Mouse (Mus musculus) NIH3T3 (cell line): ENCODE measurements at regions not wholly inside any gene's neighbourhood (a gene's known extent, or its start where the extent isn't known, plus 50 kb on each side); places are given as distances from the start of the nearest gene placed in this dataset.
"Not testable (repeated sequence)": the region's sequence is repeated elsewhere in the genome, so short reads cannot be mapped to it uniquely, and the experiment has no call there.

Source experiments
- DNase-seq: peaks from one replicate; pipeline ENCODE4 v3.0.0-alpha.2; 2012; ENCODE audit warnings: low read depth

DNA sequence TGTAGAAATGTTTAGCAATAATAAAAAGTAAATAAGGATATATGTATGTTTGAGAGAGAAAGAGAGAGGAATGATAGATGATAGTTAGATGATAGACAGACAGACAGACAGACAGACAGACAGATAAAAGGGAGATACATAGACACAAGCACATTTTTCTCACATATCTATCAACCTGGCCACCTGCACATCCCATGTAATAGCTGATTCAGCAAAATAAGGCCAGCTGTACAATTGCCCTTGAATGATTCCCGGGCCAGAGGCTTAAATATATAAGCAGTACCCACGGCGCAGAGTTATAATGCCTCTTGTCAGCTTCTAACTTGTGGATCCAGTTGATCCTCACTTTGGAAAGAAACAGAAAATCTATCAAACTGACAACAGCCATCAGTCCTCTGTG lies 178.5 kb downstream of the Tmem114 start:
- DNase-seq = no peak

DNA sequence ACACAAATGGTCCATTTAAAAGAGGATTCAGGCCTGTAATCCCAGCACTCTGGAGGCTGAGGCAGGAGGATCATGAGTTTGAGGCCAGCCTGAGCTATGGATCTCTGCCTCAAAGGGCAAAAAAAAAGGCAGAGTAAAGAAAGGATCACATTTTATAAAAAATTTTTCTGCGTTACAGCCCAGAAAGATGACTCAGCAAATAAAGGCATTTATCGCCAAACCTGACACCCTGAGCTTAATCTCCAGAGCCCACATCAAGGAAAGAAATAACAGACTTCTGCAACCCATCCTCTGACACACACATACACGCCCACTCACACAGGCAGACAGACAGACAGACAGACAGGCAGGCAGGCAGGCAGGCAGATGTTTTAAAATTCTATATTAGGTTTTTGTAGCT lies 179.3 kb downstream of the Tmem114 start:
- DNase-seq = no peak

DNA sequence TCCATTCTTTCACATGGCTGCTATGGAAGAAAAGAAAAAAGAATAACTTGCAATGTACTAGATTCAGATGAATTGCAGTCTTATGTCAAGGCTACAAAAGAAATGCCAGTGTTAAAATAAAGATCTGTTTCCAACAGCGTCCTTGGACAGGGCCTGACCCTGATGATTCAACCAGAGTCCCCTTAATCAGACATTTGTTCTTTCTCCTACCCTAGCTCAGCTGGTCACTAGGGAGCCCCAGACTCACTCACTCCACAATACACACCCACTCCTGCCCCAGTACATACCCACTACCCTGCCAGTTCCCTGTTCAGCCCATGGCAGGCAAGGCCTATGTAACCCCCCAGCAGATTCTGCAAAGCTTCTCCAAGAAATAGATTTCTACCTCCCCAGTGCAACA lies 190.6 kb downstream of the Tmem114 start:
- no peak for DNase-seq

DNA sequence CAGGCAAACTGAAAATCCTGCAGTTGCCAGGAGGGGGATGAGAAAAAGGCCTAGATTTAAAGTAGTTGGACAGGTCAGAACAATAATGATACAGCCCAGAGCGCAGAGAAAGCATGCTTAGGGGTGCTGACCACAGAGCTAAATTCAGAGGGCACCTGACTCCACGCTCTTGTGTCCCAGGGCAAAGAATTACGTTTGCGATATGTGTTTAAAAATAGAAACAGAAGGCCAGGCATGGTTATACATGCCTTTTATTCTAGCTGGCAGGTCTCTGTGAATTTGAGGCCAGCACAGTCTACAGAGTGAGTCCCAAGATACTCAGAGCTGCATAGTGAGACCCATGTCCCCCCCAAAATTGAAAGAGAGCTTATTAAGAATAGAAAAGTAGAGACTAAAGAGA lies 192.9 kb downstream of the Tmem114 start:
- DNase-seq = no peak

DNA sequence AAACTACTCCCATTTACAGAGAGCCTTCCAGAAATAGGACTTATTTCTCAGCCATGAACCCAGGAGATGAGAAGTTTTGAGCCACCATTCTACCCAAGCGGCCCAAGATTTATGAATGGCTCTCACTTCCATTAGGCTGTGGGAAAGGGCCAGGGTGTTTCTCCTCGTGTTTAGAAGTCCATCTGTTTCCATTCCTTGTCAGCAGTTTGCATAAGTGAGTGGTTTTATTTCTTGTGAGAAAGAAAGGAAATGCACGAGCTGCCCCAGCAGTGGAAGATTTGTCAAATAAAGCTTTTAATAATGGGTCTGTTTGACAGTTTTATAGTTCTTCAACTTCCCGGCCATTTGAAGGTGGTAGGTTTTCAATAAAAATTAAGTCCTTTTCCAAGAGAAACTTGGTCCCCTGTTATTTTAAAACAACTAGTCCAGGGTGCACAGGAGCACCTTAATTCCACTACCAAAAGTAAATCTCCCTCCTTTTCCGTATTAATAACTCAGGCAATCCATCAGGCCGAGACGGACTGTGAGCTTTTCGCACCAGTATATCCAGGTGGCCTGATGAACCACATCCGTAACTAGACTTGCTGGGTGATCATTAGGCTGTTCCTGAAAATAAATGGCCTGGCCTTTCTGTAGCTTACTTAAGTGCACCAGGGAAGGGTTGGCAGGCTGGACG lies 201.2 kb downstream of the Tmem114 start:
- DNase-seq = no peak

DNA sequence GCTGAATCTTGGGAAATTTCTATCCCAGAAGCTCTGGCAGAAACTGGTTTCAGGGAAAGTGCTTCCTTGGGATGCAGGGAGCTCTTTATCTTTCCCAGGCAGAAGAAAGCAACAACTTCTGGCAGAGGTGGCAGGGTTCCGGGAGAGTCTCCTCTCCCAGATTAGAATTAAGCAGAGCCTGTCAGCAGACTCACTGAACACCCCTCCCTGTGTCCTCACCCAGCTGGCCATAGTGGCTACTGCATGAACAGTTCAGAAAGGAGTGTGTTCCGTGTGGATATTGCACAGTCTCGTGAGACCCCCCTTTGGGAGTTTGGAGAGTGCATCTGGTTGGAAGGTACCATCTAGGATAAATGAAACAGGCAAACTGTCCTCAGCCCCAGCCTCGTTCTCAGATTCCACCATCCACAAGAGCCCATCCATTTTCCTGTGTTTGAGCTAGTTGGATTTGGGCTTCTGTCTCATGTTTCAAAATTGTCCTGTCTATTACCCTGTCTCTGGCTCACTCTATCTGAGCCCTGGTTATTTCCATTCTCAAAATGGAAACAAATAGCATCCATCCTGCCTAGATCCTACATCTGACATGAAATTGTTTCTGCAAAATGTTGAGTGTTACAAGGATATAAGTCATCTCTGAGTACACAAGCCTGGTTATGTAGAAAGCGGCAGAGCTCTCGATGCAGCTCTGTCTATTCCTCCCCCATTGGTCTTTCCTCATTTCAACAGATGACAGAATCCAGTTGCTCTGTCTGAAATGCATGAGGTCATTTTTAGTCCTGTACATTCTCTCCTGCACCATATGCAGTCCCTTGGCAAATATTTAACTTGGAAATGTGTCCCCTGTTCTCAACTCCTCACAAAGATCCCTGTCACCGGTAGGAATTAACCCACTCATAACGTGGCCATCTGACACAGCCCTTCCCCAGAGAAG lies 216.4 kb downstream of the Tmem114 start:
- no peak for DNase-seq

DNA sequence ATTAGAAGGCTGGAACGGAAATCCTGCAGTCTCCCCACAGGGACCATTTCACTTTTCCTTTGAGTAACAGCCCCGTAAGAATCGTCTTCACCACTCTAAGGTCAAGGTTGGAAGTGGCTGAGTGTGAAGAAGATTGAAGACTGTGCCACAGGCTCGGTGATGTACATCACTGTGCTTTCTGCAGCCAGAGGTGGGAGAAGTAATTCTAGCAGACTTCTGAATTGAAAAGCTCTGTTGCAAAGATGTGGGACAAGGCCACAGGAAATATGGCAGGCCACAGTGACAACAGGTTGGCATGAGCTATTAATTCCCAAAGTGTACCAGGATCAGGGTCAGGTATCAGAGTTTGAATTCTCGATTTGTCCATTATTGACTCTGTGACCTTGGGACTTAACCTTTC lies 219.9 kb downstream of the Tmem114 start:
- DNase-seq = no peak

DNA sequence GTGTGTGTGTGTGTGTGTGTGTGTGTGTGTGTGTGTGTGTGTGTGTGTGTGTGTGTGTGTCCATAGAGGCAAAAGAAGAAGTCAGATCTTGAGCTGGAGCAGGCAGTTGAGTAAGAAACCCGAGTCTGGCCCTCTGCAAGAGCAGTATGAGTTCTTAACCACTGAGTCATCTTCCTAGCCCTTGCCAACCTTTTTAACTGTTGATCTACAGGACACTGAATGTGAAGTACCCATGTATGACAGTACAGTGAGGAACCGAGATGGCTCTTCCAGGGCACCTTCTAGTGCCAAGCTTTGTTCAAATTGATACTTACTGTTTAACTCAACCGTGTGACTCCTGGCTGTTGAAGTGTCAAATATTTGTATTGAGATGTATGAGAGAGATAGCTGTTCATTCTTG lies 223.6 kb downstream of the Tmem114 start:
- peak; percentile 10 for DNase-seq

DNA sequence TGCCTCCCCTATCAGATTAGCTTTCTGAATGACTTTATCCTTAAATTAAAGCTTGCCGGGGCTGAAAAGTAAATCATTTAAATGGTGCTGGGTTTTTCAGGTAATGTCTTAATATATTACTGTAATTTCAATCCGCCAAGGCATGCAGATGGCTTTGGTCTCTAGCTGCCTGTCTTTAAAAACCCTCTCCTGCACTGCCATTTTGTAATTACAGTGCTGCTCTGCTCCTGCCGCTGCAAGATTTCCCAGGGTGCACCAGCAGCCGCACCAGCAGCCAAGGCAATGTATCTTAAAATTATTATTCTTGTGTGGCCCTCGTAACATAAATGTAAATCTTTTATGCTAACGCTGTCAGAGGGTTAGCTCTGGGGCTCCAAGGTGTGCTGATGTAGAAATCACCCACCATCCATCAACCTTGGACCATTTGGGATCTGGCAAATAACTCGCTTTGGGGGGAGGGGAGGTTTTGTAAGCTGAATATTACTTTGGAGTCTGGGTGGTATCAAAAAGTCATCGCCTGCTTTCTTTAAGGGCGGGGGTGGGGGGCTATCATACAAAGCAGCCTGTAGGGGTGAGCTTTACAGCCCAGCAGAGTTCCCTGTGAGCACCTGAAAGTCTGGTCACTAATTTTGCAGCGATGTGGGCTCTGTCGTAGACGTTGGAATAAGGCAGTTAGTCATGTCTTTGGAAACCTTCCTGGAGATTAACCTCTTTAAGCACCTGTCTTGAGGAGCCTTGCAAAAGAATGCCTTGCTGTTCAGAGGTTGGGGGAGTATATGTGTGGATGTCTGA lies 226.0 kb downstream of the Tmem114 start:
- DNase-seq = no peak

DNA sequence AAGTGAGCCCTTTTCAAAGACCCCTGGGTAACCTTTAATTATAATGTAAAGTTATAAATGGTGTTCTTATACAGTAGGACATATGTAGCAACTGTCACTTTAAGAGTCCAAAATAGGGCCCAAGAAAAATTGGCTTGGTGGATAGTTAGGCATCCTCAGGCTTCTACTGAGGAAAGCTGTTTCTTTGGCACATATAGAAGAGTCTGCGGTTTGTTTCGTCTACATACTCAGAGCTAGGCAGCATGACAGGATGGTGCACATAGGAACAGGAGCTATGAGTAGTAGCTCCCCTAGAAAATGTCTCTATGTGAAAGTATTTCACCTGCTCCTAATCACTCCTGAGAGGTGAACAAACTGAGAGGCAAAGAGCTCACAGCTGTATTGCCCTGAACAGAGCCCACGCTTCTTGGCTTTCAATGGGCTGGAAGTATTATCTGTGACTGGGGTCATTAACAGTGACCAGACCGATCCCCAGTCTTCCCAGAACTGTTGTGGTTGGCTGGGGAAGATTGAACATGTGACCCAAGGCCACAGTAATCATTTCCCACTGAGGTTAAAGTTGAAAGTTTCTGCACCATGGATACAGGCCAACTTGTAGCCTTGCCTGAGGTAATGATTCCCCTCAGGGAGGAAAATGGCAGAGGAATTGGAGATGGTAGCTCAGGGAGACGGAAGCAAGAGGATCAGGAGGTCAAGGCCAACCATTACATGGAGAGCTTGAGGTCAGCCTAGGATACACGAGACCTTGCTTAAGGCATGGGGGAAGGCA lies 235.3 kb downstream of the Tmem114 start:
- no peak for DNase-seq

DNA sequence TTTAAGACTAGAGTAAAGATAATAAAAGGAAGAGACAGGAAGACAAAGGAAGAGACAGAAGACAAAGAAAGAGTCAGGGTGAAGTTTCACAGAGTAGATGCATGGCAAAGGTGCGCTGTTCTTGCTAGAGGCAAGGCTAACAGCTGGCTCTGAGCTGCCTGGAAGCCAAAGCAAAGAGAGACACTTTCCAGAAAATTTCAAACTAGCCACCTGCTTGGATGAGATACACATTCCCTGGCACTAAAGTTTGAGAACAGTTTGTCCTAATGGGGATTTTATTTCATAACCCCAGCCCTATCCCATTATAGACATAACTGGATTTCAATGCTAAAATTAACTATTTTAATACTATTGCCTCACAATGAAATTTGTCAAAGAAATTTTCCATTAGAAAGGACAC lies 235.9 kb downstream of the Tmem114 start:
- DNase-seq = no peak

DNA sequence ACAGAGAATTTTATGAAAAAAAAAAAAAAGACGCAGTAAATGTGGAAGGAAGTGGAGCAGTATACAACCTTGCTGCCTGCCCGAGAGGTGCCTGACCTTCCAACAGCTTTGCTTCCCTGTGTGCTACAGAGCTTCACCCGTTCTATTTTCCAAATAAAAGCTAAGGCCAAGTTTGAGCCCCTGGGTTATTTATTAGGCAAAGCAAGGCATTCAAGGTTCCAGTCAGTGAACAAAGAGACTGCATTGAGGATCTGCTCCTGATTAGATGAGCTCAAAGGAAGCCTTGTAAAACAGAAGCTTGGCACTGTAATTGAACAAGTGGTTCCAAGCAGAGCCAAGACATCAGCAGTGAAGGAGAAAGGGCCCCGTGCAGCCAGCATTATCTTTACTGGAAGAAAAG lies 236.4 kb downstream of the Tmem114 start:
- DNase-seq = no peak

DNA sequence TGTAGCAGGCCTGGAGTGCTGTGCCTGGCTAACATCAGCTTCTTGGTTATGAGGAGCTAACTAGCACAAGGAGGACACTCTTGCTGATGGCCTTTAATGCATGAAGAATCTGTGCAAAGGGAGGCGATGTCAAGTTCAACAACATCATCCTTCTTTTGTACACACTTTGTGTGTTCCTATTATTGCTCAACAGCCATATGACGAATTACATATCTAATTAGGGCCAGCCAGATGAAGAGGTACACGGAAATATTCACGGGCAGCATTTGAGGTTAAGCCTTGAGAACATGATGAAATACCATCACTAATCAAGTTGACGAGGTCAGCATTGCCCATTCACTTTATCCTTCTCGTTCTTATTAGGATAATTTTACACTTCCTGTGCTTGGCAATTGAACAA lies 240.2 kb downstream of the Tmem114 start:
- no peak for DNase-seq

DNA sequence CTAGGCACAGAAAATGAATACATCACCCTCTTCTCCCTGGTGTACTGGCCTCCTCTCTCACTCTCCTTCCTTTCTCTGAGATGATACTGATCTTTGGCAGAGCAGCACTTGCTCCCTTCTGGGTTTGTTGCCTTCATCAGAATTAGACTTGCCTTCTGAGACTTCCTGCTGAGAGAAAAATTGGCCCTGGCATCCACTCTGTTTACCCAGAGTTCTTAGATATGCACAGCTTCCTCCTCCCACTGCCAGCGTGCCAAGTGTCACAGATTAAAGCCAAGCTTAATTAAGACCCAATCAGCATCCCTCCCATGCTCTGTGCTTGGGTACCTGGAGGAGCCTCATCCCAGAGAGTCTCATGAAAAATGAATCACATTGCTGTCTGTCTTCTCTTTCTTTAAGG lies 246.0 kb downstream of the Tmem114 start:
- no peak for DNase-seq

DNA sequence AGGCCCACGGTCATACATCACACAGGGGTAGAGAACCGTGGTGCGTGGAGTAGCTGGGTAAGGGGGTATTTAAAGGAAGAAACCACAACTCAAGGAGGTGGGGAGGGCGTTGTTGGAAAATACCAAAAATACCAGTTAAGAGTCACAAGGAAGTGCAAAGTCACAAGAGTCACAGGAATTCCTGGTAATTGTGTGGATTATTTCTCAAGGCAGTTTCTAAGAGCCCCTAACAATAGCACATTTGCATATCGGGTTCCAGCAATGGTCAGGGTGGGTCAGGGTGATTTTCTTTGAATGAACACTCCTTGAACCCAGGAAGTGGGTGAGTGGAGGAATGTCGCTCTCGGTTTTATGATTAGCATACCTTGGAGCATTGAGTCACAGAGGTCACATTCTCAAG lies 247.7 kb downstream of the Tmem114 start:
- not testable (repeated sequence) for DNase-seq

DNA sequence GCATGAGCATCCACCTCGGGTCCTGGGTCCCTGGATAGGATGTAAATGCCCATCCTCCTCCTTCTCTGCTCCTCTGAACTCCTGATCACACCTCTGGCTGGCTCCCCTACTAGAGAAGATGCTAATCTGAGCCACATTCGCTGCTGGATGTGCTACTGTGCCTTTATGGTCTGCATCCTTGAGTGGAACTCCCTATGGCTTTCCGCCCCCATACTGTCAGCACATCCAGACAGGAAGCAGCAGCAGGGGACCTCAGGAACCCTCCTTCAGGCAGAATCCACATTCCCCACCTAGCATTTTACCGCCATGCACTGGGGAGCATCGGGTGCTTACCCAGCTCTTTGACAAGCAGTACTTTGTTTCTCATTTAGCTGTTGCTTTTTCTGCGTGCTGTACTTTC lies 248.8 kb downstream of the Tmem114 start:
- DNase-seq = no peak
